Mouse (Mus musculus) heart, postnatal 0 days (tissue): Measurements from ENCODE around the gene Ankfn1.

ENCODE experiments used
- CTCF ChIP-seq: IDR thresholded peaks from 2 replicates; pipeline ENCODE4 v1.5.1; 2016; ENCODE audit warnings: antibody characterized with exemption, control low read depth, low read depth
- EP300 ChIP-seq: IDR thresholded peaks from 2 replicates; pipeline ENCODE4 v1.6.1; 2016; ENCODE audit warnings: antibody characterized with exemption, low read depth

DNA sequence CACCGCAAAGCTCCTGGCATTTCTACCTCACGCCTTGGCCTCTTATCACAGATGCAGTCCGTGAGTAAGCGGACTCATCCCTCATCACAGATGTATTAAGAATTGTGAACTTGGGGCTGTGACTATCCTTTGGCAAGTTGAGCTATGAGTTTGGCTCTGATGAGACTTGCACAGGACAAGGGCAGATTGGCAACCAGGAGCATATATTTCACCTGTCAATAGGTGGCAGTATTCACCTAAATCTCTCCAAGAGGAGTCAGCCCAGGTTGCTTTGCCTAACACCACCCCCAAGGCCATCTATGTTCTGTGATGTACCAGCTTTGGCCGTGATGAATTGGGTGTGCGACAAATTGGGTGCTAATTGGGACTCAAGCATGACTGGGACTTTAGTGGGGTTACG, 231.3 kb downstream of the Ankfn1 start:
- TF ChIP-seq CTCF = peak; percentile 46
- no peak for TF ChIP-seq EP300
